Mouse (Mus musculus): ENCODE measurements at regions not wholly inside any gene's neighbourhood (a gene's known extent, or its start where the extent isn't known, plus 50 kb on each side); places are given as distances from the start of the nearest gene placed in this dataset.
A peak's percentile ranks its signal among the peaks of the same experiment; 100 is the strongest.
"Not testable (repeated sequence)": the region's sequence is repeated elsewhere in the genome, so short reads cannot be mapped to it uniquely, and the experiment has no call there.

GRCm38 (mm10) chr9:32941768-32942030 lies 305.7 kb downstream of the Ets1 start:
- Histone ChIP-seq H3K4me1 (ENCODE audit: control insufficient read depth, insufficient read depth, insufficient read length, low read length) (peaks cover 3% of the 10 kb centered on the region; the same call in 1 of the 2 replicates), H3K4me3 (ENCODE audit: low read depth, low read length) (no peak overlapping the region), H3K27ac (ENCODE audit: insufficient read depth, low read depth, low read length) (no peak overlapping the region), H3K27me3 (ENCODE audit: control insufficient read depth, insufficient read depth, low read length) (no peaks in the 10 kb centered on the region), H3K36me3 (ENCODE audit: control insufficient read depth, insufficient read depth, low read length) (no peaks in the 10 kb centered on the region)
- TF ChIP-seq CTCF (IDR thresholded peaks at IDR 0.05; ENCODE audit: extremely low read depth, insufficient read length, insufficient replicate concordance, low read depth, low read length) = no peak
- no peak for TF ChIP-seq POLR2A (IDR thresholded peaks at IDR 0.05; ENCODE audit: low read depth, low read length)

GRCm38 (mm10) chr9:32947221-32947620 lies 311.2 kb downstream of the Ets1 start:
- H3K36me3 ChIP-seq (ENCODE audit: control insufficient read depth, insufficient read depth, low read length) = no peaks in the 10 kb centered on the region
- no peak overlapping the region for H3K4me3 ChIP-seq (ENCODE audit: low read depth, low read length)
- H3K4me1 ChIP-seq (ENCODE audit: control insufficient read depth, insufficient read depth, insufficient read length, low read length) = no peaks in the 10 kb centered on the region
- no peak overlapping the region for H3K27ac ChIP-seq (ENCODE audit: insufficient read depth, low read depth, low read length)
- 75% methylated on average over 3 of the region's 3 CpGs for WGBS
- H3K27me3 ChIP-seq (ENCODE audit: control insufficient read depth, insufficient read depth, low read length) = no peaks in the 10 kb centered on the region
- no peak for TF ChIP-seq CTCF (IDR thresholded peaks at IDR 0.05; ENCODE audit: extremely low read depth, insufficient read length, insufficient replicate concordance, low read depth, low read length)
- no peak for TF ChIP-seq POLR2A (IDR thresholded peaks at IDR 0.05; ENCODE audit: low read depth, low read length)

- H3K4me1 ChIP-seq (ENCODE audit: control insufficient read depth, insufficient read depth, insufficient read length, low read length) = no peaks in the 10 kb centered on the region
- no peak overlapping the region for H3K27ac ChIP-seq (ENCODE audit: insufficient read depth, low read depth, low read length)
- TF ChIP-seq CTCF (IDR thresholded peaks at IDR 0.05; ENCODE audit: extremely low read depth, insufficient read length, insufficient replicate concordance, low read depth, low read length) = no peak
- TF ChIP-seq POLR2A (IDR thresholded peaks at IDR 0.05; ENCODE audit: low read depth, low read length) = no peak
- no peaks in the 10 kb centered on the region for H3K27me3 ChIP-seq (ENCODE audit: control insufficient read depth, insufficient read depth, low read length)
- H3K4me3 ChIP-seq (ENCODE audit: low read depth, low read length) = no peak overlapping the region
- H3K36me3 ChIP-seq (ENCODE audit: control insufficient read depth, insufficient read depth, low read length) = no peaks in the 10 kb centered on the region
- WGBS = 34% methylated on average over 3 of the region's 3 CpGs
Observed at GRCm38 (mm10) chr9:32949036-32949435, 313.0 kb downstream of the Ets1 start.

GRCm38 (mm10) chr9:32958716-32959115 lies 322.7 kb downstream of the Ets1 start:
- 87% methylated on average over 3 of the region's 3 CpGs for WGBS
- no peak overlapping the region for H3K27ac ChIP-seq (ENCODE audit: insufficient read depth, low read depth, low read length)
- TF ChIP-seq POLR2A (IDR thresholded peaks at IDR 0.05; ENCODE audit: low read depth, low read length) (no peak), CTCF (IDR thresholded peaks at IDR 0.05; ENCODE audit: extremely low read depth, insufficient read length, insufficient replicate concordance, low read depth, low read length) (no peak)
- H3K4me1 ChIP-seq (ENCODE audit: control insufficient read depth, insufficient read depth, insufficient read length, low read length) = no peaks in the 10 kb centered on the region
- H3K4me3 ChIP-seq (ENCODE audit: low read depth, low read length) = no peak overlapping the region
- H3K27me3 ChIP-seq (ENCODE audit: control insufficient read depth, insufficient read depth, low read length) = no peaks in the 10 kb centered on the region
- H3K36me3 ChIP-seq (ENCODE audit: control insufficient read depth, insufficient read depth, low read length) = no peaks in the 10 kb centered on the region

GRCm38 (mm10) chr9:32959468-32959867 lies 323.4 kb downstream of the Ets1 start:
- H3K36me3 ChIP-seq (ENCODE audit: control insufficient read depth, insufficient read depth, low read length); H3K27ac ChIP-seq (ENCODE audit: insufficient read depth, low read depth, low read length); H3K4me3 ChIP-seq (ENCODE audit: low read depth, low read length); H3K27me3 ChIP-seq (ENCODE audit: control insufficient read depth, insufficient read depth, low read length); H3K4me1 ChIP-seq (ENCODE audit: control insufficient read depth, insufficient read depth, insufficient read length, low read length): not testable (repeated sequence)

- no peak for TF ChIP-seq POLR2A (IDR thresholded peaks at IDR 0.05; ENCODE audit: low read depth, low read length)
- Histone ChIP-seq H3K27ac (ENCODE audit: insufficient read depth, low read depth, low read length) (no peak overlapping the region), H3K4me1 (ENCODE audit: control insufficient read depth, insufficient read depth, insufficient read length, low read length) (peaks cover 3% of the 10 kb centered on the region; the same call in 1 of the 2 replicates), H3K4me3 (ENCODE audit: low read depth, low read length) (no peak overlapping the region), H3K27me3 (ENCODE audit: control insufficient read depth, insufficient read depth, low read length) (no peaks in the 10 kb centered on the region), H3K36me3 (ENCODE audit: control insufficient read depth, insufficient read depth, low read length) (no peaks in the 10 kb centered on the region)
- WGBS = 78% methylated on average over 5 of the region's 5 CpGs
Observed at GRCm38 (mm10) chr9:32962679-32963205, 326.7 kb downstream of the Ets1 start.

GRCm38 (mm10) chr9:32968446-32968845 lies 332.4 kb downstream of the Ets1 start:
- Histone ChIP-seq H3K27ac (ENCODE audit: insufficient read depth, low read depth, low read length) (peak overlapping the region; percentile 40; the same call in 1 of the 2 replicates), H3K36me3 (ENCODE audit: control insufficient read depth, insufficient read depth, low read length) (no peaks in the 10 kb centered on the region), H3K4me3 (ENCODE audit: low read depth, low read length) (no peak overlapping the region), H3K4me1 (ENCODE audit: control insufficient read depth, insufficient read depth, insufficient read length, low read length) (peaks cover 15% of the 10 kb centered on the region; the same call in 1 of the 2 replicates), H3K27me3 (ENCODE audit: control insufficient read depth, insufficient read depth, low read length) (no peaks in the 10 kb centered on the region)
- WGBS = 11% methylated on average over 2 of the region's 2 CpGs
- no peak for TF ChIP-seq POLR2A (IDR thresholded peaks at IDR 0.05; ENCODE audit: low read depth, low read length)
- no peak for TF ChIP-seq CTCF (IDR thresholded peaks at IDR 0.05; ENCODE audit: extremely low read depth, insufficient read length, insufficient replicate concordance, low read depth, low read length)

- peaks cover 15% of the 10 kb centered on the region; the same call in 1 of the 2 replicates for H3K4me1 ChIP-seq (ENCODE audit: control insufficient read depth, insufficient read depth, insufficient read length, low read length)
- H3K4me3 ChIP-seq (ENCODE audit: low read depth, low read length) = no peak overlapping the region
- H3K27me3 ChIP-seq (ENCODE audit: control insufficient read depth, insufficient read depth, low read length) = no peaks in the 10 kb centered on the region
- TF ChIP-seq POLR2A (IDR thresholded peaks at IDR 0.05; ENCODE audit: low read depth, low read length) (no peak), CTCF (IDR thresholded peaks at IDR 0.05; ENCODE audit: extremely low read depth, insufficient read length, insufficient replicate concordance, low read depth, low read length) (no peak)
- WGBS = 72% methylated on average over 5 of the region's 5 CpGs
- H3K36me3 ChIP-seq (ENCODE audit: control insufficient read depth, insufficient read depth, low read length) = no peaks in the 10 kb centered on the region
- H3K27ac ChIP-seq (ENCODE audit: insufficient read depth, low read depth, low read length) = peak overlapping the region; percentile 33
Observed at GRCm38 (mm10) chr9:32971421-32971820, 335.4 kb downstream of the Ets1 start.
